Mouse (Mus musculus) megakaryocyte, adult 5-6 weeks (primary cell): ENCODE measurements around the gene Slc38a4. TPM values are rescaled to one million over a fixed set of nuclear protein-coding genes. Genes with fewer than 3 reads are reported as not detected.

ENCODE experiments used
- ATAC-seq: 2 replicates; pipeline ENCODE4 v1.8.0; 2016; ENCODE audit warnings: mild to moderate bottlenecking, inconsistent platforms; ENCODE audit not compliant: poor library complexity, severe bottlenecking
- total RNA-seq, 2 experiments: library from RNA; stranded (forward) in 1 of 2; stranded (reverse) in 1 of 2; fragments of 153-499, 151-499 nt in 1 of 2; fragments of 221-1000, 200-1000 nt in 1 of 2; gene quantifications; 2 replicates each; pipeline versions ENCODE4 v1.2.3 to v1.2.4; 2015 to 2017

Slc38a4 gene
- total RNA-seq, 2 experiments from 2014 or later: not detected

GRCm38 (mm10) chr15:97054767-97055489 is 828 bp downstream of the Slc38a4 start:
- ATAC-seq: no peak

GRCm38 (mm10) chr15:97054131-97054530 is 1.6 kb downstream of the Slc38a4 start:
- no peak for ATAC-seq

- no peak for ATAC-seq
Measured at GRCm38 (mm10) chr15:97050436-97050835, 5.3 kb downstream of the Slc38a4 start.

- no peak for ATAC-seq
Measured at GRCm38 (mm10) chr15:97050011-97050410, 5.7 kb downstream of the Slc38a4 start.

- ATAC-seq: no peak
Measured at GRCm38 (mm10) chr15:97049281-97049841, 6.4 kb downstream of the Slc38a4 start.

GRCm38 (mm10) chr15:97048267-97048666 is 7.5 kb downstream of the Slc38a4 start:
- no peak for ATAC-seq

GRCm38 (mm10) chr15:97043921-97044320 is 11.8 kb downstream of the Slc38a4 start:
- no peak for ATAC-seq

GRCm38 (mm10) chr15:97042001-97042491 is 13.7 kb downstream of the Slc38a4 start:
- no peak for ATAC-seq

- no peak for ATAC-seq
Measured at GRCm38 (mm10) chr15:97041182-97041581, 14.6 kb downstream of the Slc38a4 start.

- ATAC-seq: no peak
Measured at GRCm38 (mm10) chr15:97037710-97038109, 18.0 kb downstream of the Slc38a4 start.

GRCm38 (mm10) chr15:97035892-97036291 is 19.9 kb downstream of the Slc38a4 start:
- no peak for ATAC-seq

- ATAC-seq: no peak
Measured at GRCm38 (mm10) chr15:97033485-97033991, 22.2 kb downstream of the Slc38a4 start.

- ATAC-seq: no peak
Measured at GRCm38 (mm10) chr15:97031886-97032285, 23.9 kb downstream of the Slc38a4 start.

GRCm38 (mm10) chr15:97030984-97031492 is 24.7 kb downstream of the Slc38a4 start:
- no peak for ATAC-seq

GRCm38 (mm10) chr15:97030136-97030535 is 25.6 kb downstream of the Slc38a4 start:
- ATAC-seq: no peak

GRCm38 (mm10) chr15:97029064-97029791 is 26.5 kb downstream of the Slc38a4 start:
- no peak for ATAC-seq

GRCm38 (mm10) chr15:97028651-97029050 is 27.1 kb downstream of the Slc38a4 start:
- ATAC-seq: no peak

- no peak for ATAC-seq
Measured at GRCm38 (mm10) chr15:97028046-97028634, 27.6 kb downstream of the Slc38a4 start.

GRCm38 (mm10) chr15:97026670-97027069 is 29.1 kb downstream of the Slc38a4 start:
- ATAC-seq: no peak

GRCm38 (mm10) chr15:97022764-97023163 is 33.0 kb downstream of the Slc38a4 start:
- ATAC-seq: no peak

- ATAC-seq: no peak
Measured at GRCm38 (mm10) chr15:97022213-97022612, 33.5 kb downstream of the Slc38a4 start.
